Mouse (Mus musculus): ENCODE measurements around the gene Zfp628.

The Zfp628 gene

DNA sequence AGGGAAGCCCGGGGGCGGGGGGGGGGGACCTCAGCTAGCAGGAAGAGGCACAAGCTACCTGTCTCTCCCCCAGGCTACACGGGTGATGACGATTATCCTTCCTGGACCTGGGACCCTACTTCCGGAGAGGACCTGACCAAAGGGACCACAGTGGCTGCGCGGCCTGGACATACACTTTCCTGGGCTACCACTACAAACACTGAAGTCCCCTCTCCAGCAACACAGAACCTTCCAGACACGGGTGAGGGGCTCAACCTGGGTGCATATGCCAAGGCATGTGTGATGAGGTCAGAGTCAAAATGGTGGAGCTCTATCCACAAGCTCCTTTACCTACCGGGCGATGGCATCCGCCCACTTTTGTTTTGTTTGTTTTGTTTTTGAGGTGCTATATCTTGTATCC, 22.4 kb downstream of the Zfp628 start:
- no peak for DNase-seq (ENCODE audit: extremely low read depth, low read depth, low spot score)

- no peak for DNase-seq (ENCODE audit: extremely low read depth, low read depth, low spot score)
Observed at GRCm38 (mm10) chr7:4938456-4938855, 23.4 kb downstream of the Zfp628 start.

DNA sequence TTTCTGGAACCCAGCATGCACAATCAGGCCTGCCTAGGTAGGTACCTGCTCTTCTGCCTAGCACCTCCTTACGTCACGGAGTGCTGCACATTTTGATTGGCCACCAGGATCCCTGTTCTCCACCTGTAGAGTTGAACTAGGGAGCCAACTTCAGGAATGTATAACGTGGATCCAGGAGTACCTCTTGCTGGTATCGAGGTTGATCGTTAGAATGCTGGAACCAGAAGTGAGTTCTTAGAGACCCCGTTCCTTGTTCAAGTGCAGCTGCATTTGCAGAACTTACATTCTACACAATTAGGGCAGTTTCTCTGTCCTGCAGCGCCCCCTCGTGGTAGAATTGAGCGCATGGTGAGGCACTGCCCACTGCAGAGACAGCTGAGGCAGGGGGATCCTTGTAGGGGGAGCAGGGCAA, 25.1 kb downstream of the Zfp628 start:
- DNase-seq (ENCODE audit: extremely low read depth, low read depth, low spot score) = no peak

DNA sequence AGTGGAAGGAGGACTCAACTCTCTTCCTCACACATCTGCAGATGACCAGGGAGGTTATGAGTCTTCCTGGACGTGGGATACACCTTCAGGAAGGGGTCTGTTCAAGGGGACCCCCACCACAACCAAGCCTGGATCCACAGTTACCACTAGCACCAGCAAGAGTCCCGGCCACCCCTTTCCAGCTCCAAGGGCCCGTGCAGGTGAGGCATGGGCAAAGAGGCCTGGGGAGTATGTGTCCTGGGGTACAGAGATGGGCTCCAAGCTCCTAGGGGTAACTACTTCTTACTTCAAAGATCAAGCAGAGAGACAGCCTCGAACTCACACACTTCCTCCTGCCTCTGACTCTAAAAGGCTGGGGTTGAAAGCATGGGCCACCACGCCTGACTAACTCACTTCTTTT, 27.7 kb downstream of the Zfp628 start:
- no peak for DNase-seq (ENCODE audit: extremely low read depth, low read depth, low spot score)

- DNase-seq (ENCODE audit: extremely low read depth, low read depth, low spot score) = peak; percentile 34
Observed at GRCm38 (mm10) chr7:4943223-4943815, 28.3 kb downstream of the Zfp628 start.

- no peak for DNase-seq (ENCODE audit: extremely low read depth, low read depth, low spot score)
Observed at GRCm38 (mm10) chr7:4947855-4948254, 32.8 kb downstream of the Zfp628 start.

GRCm38 (mm10) chr7:4948386-4948785, 33.4 kb downstream of the Zfp628 start:
- DNase-seq (ENCODE audit: extremely low read depth, low read depth, low spot score) = no peak

GRCm38 (mm10) chr7:4950561-4951342, 35.7 kb downstream of the Zfp628 start:
- no peak for DNase-seq (ENCODE audit: extremely low read depth, low read depth, low spot score)

DNA sequence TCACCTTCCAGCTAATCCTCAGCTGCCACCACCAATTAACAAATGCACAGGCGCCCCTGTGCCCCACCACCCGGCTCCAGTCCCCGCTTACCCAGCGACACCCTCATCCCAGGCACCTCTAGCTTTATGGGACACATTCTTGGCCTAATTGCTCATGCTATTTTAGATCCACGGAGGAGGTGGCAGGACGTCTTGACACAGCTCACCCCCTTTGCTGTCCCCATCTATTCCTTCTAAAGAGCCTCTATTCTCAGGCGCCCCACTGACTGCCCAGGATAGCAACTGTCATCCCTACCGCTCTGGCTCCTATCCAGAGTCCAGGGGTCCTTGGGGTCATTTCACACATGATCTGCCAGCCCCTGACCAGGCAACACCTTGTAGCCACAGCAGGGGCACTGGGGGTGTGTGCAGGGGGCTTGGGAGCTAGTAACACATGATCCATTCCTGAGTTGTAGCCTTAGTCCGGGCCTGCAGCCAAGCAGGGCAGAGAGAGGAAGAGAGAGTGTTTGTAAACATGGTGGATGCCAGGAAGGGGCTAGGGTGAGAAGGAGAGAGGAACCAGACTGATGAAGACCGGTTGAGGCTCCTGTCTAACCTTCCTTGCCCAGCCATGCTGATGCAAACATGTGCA, 38.9 kb downstream of the Zfp628 start:
- no peak for DNase-seq (ENCODE audit: extremely low read depth, low read depth, low spot score)

GRCm38 (mm10) chr7:4957361-4957760, 42.3 kb downstream of the Zfp628 start:
- no peak for DNase-seq (ENCODE audit: extremely low read depth, low read depth, low spot score)

DNA sequence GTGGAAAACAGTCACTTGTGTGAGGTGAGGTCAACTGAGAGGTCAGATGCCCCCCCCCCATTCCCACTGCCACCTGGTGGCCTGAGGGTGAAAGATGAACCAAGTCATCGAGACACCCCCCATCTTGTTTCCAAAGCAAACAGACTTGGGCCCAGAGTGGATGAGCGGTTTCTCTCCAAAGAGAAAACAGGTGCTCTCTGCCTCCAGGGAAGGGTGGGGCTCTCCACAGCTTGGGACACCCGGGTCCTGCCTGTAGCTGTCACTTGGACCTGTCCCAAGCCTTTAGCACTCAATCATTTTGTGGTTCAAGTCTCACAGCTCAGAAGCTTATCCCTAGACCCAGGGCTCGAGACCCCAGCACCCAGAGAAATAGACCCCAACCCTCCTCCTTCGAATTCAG, 48.5 kb downstream of the Zfp628 start:
- DNase-seq (ENCODE audit: extremely low read depth, low read depth, low spot score) = no peak

DNA sequence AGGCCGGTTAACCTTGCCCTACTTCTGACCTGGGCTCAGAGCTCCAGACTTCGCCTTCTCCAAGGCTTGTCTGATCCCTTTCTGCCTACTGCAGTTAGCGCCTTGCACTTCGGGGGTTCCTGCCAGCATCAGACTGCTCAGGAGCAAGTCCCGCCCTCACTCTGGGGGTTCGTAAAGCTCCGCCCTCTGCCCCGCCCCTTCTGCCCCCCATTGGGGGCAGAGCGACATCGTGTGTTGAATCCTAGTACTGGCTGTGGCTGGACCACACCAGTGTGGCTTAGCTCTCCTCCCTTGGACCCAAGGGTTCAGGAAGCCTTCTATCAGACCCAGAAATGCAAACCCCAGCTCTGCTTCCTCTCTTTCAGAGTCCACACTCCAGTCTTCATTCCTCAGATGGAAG, 49.3 kb downstream of the Zfp628 start, which contains the start of gene Sbk2:
Sbk2 (minus strand) TSS at position 135 of the 400 bp plus-strand sequence.
- no peak for DNase-seq (ENCODE audit: extremely low read depth, low read depth, low spot score)

GRCm38 (mm10) chr7:4964988-4965387, 50.0 kb downstream of the Zfp628 start:
- DNase-seq (ENCODE audit: extremely low read depth, low read depth, low spot score) = no peak

- no peak for DNase-seq (ENCODE audit: extremely low read depth, low read depth, low spot score)
Observed at GRCm38 (mm10) chr7:4971068-4971467, 56.1 kb downstream of the Zfp628 start, which contains the start of gene Sbk3. Gene Sbk3 (minus strand): TSS chr7:4971168.
